Mouse (Mus musculus) megakaryocyte, embryonic 14.5 days (primary cell): ENCODE measurements around the gene Mob3a. TPM values are rescaled to one million over a fixed set of nuclear protein-coding genes. Genes with fewer than 3 reads are reported as not detected.

ENCODE experiments used
- H3K27me3 ChIP-seq: replicated peaks from 2 replicates; pipeline ENCODE3; 2012; ENCODE audit warnings: inconsistent platforms
- H3K36me3 ChIP-seq: replicated peaks from 2 replicates; pipeline ENCODE3; 2012; ENCODE audit warnings: low read length, inconsistent platforms, mixed read lengths
- H3K4me1 ChIP-seq: 2 replicates; pipeline ENCODE4 v1.6.1; 2012; ENCODE audit warnings: inconsistent platforms
- H3K4me3 ChIP-seq: replicated peaks from 2 replicates; pipeline ENCODE3; 2012; ENCODE audit warnings: moderate library complexity, mild to moderate bottlenecking, inconsistent platforms
- H3K9me3 ChIP-seq: 2 replicates; pipeline ENCODE4 v1.6.1; 2012; ENCODE audit warnings: inconsistent platforms
- FLI1 ChIP-seq: IDR thresholded peaks from 2 replicates; pipeline ENCODE4 v1.6.1; 2012; ENCODE audit warnings: low read length, inconsistent platforms, mixed read lengths
- GATA1 ChIP-seq: IDR thresholded peaks from 3 replicates; pipeline ENCODE4 v1.6.1; 2012; ENCODE audit warnings: mixed read lengths, low read length, inconsistent platforms, borderline replicate concordance
- polyA plus RNA-seq: library from polyadenylated mRNA; stranded (reverse); fragments of >175 nt; gene quantifications from 2 replicates; pipeline ENCODE4 v1.2.3, GENCODE M21; 2012; ENCODE audit warnings: low replicate concordance; ENCODE audit not compliant: insufficient read depth

Mob3a gene
- polyA plus RNA-seq, 1 experiment: 61.8 TPM

- Histone ChIP-seq H3K9me3 (no peaks in the 10 kb centered on the region), H3K4me3 (peak overlapping the region; percentile 88), H3K36me3 (peaks cover 86% of the 10 kb centered on the region), H3K27me3 (no peaks in the 10 kb centered on the region), H3K4me1 (peaks cover 94% of the 10 kb centered on the region)
- no peak for TF ChIP-seq GATA1
- TF ChIP-seq FLI1: no peak
These were observed 8.3 kb downstream of the Mob3a start for GRCm38 (mm10) chr10:80693401-80694045.

- peaks cover 84% of the 10 kb centered on the region for H3K36me3 ChIP-seq
- no peaks in the 10 kb centered on the region for H3K9me3 ChIP-seq
- peak overlapping the region; percentile 81 for H3K4me3 ChIP-seq
- TF ChIP-seq GATA1 (no peak), FLI1 (no peak)
- H3K27me3 ChIP-seq: no peaks in the 10 kb centered on the region
- H3K4me1 ChIP-seq: peaks cover 85% of the 10 kb centered on the region
These were observed 9.3 kb downstream of the Mob3a start for GRCm38 (mm10) chr10:80692249-80693165.

GRCm38 (mm10) chr10:80687850-80688249, 13.9 kb downstream of the Mob3a start:
- H3K27me3 ChIP-seq: no peaks in the 10 kb centered on the region
- no peak overlapping the region for H3K4me3 ChIP-seq
- H3K9me3 ChIP-seq: no peaks in the 10 kb centered on the region
- H3K4me1 ChIP-seq: peaks cover 83% of the 10 kb centered on the region
- peaks cover 97% of the 10 kb centered on the region for H3K36me3 ChIP-seq
- TF ChIP-seq FLI1: no peak
- no peak for TF ChIP-seq GATA1

- peaks cover 93% of the 10 kb centered on the region for H3K36me3 ChIP-seq
These were observed 15.2 kb downstream of the Mob3a start for GRCm38 (mm10) chr10:80686617-80687016.

GRCm38 (mm10) chr10:80684984-80685383, 16.8 kb downstream of the Mob3a start:
- Histone ChIP-seq H3K27me3 (no peaks in the 10 kb centered on the region), H3K4me1 (peaks cover 80% of the 10 kb centered on the region), H3K4me3 (no peak overlapping the region), H3K36me3 (peaks cover 77% of the 10 kb centered on the region), H3K9me3 (no peaks in the 10 kb centered on the region)
- TF ChIP-seq FLI1 (no peak), GATA1 (no peak)

More at GRCm38 (mm10) chr10:80686617-80687016, 15.2 kb downstream of the Mob3a start:
- H3K9me3 ChIP-seq: no peaks in the 10 kb centered on the region
- H3K4me1 ChIP-seq: peaks cover 80% of the 10 kb centered on the region
- no peak overlapping the region for H3K4me3 ChIP-seq
- H3K27me3 ChIP-seq: no peaks in the 10 kb centered on the region
- no peak for TF ChIP-seq FLI1
- no peak for TF ChIP-seq GATA1

- Histone ChIP-seq H3K27me3 (no peaks in the 10 kb centered on the region), H3K4me3 (peak overlapping the region; percentile 7), H3K4me1 (peaks cover 80% of the 10 kb centered on the region), H3K9me3 (no peaks in the 10 kb centered on the region), H3K36me3 (peaks cover 69% of the 10 kb centered on the region)
- TF ChIP-seq FLI1: no peak
- no peak for TF ChIP-seq GATA1
These were observed 17.6 kb downstream of the Mob3a start for GRCm38 (mm10) chr10:80684214-80684613.

GRCm38 (mm10) chr10:80683647-80684046, 18.1 kb downstream of the Mob3a start:
- peaks cover 63% of the 10 kb centered on the region for H3K36me3 ChIP-seq

GRCm38 (mm10) chr10:80682003-80682402, 19.8 kb downstream of the Mob3a start:
- Histone ChIP-seq H3K4me3 (no peak overlapping the region), H3K27me3 (no peaks in the 10 kb centered on the region), H3K9me3 (no peaks in the 10 kb centered on the region), H3K4me1 (peaks cover 93% of the 10 kb centered on the region), H3K36me3 (peaks cover 48% of the 10 kb centered on the region)
- TF ChIP-seq GATA1: no peak
- TF ChIP-seq FLI1: no peak

More at GRCm38 (mm10) chr10:80683647-80684046, 18.1 kb downstream of the Mob3a start:
- H3K27me3 ChIP-seq: no peaks in the 10 kb centered on the region
- TF ChIP-seq FLI1 (no peak), GATA1 (no peak)
- peak overlapping the region; percentile 44 for H3K4me3 ChIP-seq
- no peaks in the 10 kb centered on the region for H3K9me3 ChIP-seq
- H3K4me1 ChIP-seq: peaks cover 85% of the 10 kb centered on the region

- Histone ChIP-seq H3K9me3 (no peaks in the 10 kb centered on the region), H3K27me3 (no peaks in the 10 kb centered on the region), H3K36me3 (peaks cover 31% of the 10 kb centered on the region), H3K4me3 (peak overlapping the region; percentile 77), H3K4me1 (peaks cover 77% of the 10 kb centered on the region)
- TF ChIP-seq FLI1: no peak
- TF ChIP-seq GATA1: no peak
These were observed 21.5 kb downstream of the Mob3a start for GRCm38 (mm10) chr10:80680260-80680696.
